Mouse (Mus musculus): Measurements from ENCODE around the gene BC025920.

BC025920 gene

GRCm38 (mm10) chr10:81570831-81571500 is 35.1 kb upstream of the BC025920 start:
- TF ChIP-seq CTCF (conservative IDR thresholded peaks at IDR 0.05; ENCODE audit: low read length) (no peak), POU5F1 (IDR thresholded peaks at IDR 0.05; ENCODE audit: borderline replicate concordance, low read length) (no peak)
- Histone ChIP-seq H3K4me3 (replicated peaks; ENCODE audit: low read length) (peak overlapping the region; percentile 81), H3K9me3 (ENCODE audit: low read length) (0 out of 2 replicates have a peak, but pooled peaks cover 3% of the 10 kb centered on the region), H3K36me3 (ENCODE audit: insufficient read depth, low read length) (peaks cover 18% of the 10 kb centered on the region), H3K4me1 (replicated peaks; ENCODE audit: low read depth, low read length) (peaks cover 80% of the 10 kb centered on the region), H3K27me3 (ENCODE audit: insufficient read depth, low read length) (peaks cover 76% of the 10 kb centered on the region)

DNA sequence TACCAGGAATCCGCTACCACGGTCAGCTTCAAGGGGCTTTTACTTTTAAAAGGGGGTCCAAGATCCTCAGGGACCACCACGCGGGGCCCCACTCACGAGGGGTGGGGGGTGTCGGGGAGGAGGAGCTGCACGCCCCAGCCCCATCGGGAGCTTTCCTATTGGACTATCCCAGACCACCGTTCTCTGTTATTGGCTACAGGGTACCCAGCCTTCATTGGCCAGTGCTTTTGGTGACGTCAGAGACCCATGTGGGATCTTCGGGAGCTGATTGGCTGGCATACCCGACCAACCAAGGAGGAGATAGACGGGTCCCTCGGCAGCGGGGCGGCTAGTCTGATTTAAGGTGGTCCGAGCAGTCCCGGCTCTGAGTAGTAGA is 34.6 kb upstream of the BC025920 start:
- Histone ChIP-seq H3K4me3 (replicated peaks; ENCODE audit: low read length) (peak overlapping the region; percentile 81), H3K27me3 (ENCODE audit: insufficient read depth, low read length) (peaks cover 82% of the 10 kb centered on the region), H3K36me3 (ENCODE audit: insufficient read depth, low read length) (peaks cover 13% of the 10 kb centered on the region), H3K9me3 (ENCODE audit: low read length) (0 out of 2 replicates have a peak, but pooled peaks cover 3% of the 10 kb centered on the region), H3K4me1 (replicated peaks; ENCODE audit: low read depth, low read length) (peaks cover 81% of the 10 kb centered on the region)
- no peak for TF ChIP-seq CTCF (conservative IDR thresholded peaks at IDR 0.05; ENCODE audit: low read length)
- TF ChIP-seq NANOG (IDR thresholded peaks at IDR 0.05; ENCODE audit: borderline replicate concordance, low read length) = no peak
- TF ChIP-seq POU5F1 (IDR thresholded peaks at IDR 0.05; ENCODE audit: borderline replicate concordance, low read length) = no peak

- no peak for TF ChIP-seq POU5F1 (IDR thresholded peaks at IDR 0.05; ENCODE audit: borderline replicate concordance, low read length)
- TF ChIP-seq NANOG (IDR thresholded peaks at IDR 0.05; ENCODE audit: borderline replicate concordance, low read length) = no peak
- no peak for TF ChIP-seq CTCF (conservative IDR thresholded peaks at IDR 0.05; ENCODE audit: low read length)
- Histone ChIP-seq H3K27me3 (ENCODE audit: insufficient read depth, low read length) (peaks cover 82% of the 10 kb centered on the region), H3K4me1 (replicated peaks; ENCODE audit: low read depth, low read length) (peaks cover 81% of the 10 kb centered on the region), H3K36me3 (ENCODE audit: insufficient read depth, low read length) (peaks cover 6% of the 10 kb centered on the region; the same call in 1 of the 2 replicates), H3K4me3 (replicated peaks; ENCODE audit: low read length) (peak overlapping the region; percentile 81), H3K9me3 (ENCODE audit: low read length) (0 out of 2 replicates have a peak, but pooled peaks cover 3% of the 10 kb centered on the region)
Observed at GRCm38 (mm10) chr10:81572133-81572671, 33.9 kb upstream of the BC025920 start.

DNA sequence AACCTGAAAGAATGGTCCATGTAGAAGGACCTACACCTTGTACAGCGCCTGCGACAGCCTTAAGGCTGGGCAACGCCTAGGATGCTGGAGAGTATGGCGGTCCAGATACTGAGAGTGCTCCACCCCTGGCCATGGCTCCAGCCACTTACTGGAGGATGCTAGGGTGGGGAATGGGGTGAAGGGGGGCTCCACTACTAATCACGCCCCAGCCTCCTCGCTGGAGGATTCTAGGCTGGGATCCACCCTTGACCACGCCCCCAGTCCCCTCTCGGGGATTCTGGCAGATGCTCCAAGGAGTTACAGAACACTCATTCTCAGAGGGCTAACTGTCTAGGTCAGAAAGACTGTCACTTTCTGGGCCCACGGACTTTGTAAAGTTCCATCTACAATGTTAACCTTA is 33.1 kb upstream of the BC025920 start:
- no peaks in the 10 kb centered on the region for H3K36me3 ChIP-seq (ENCODE audit: insufficient read depth, low read length)
- no peak for TF ChIP-seq CTCF (conservative IDR thresholded peaks at IDR 0.05; ENCODE audit: low read length)
- no peak for TF ChIP-seq POU5F1 (IDR thresholded peaks at IDR 0.05; ENCODE audit: borderline replicate concordance, low read length)
- TF ChIP-seq NANOG (IDR thresholded peaks at IDR 0.05; ENCODE audit: borderline replicate concordance, low read length) = no peak

DNA sequence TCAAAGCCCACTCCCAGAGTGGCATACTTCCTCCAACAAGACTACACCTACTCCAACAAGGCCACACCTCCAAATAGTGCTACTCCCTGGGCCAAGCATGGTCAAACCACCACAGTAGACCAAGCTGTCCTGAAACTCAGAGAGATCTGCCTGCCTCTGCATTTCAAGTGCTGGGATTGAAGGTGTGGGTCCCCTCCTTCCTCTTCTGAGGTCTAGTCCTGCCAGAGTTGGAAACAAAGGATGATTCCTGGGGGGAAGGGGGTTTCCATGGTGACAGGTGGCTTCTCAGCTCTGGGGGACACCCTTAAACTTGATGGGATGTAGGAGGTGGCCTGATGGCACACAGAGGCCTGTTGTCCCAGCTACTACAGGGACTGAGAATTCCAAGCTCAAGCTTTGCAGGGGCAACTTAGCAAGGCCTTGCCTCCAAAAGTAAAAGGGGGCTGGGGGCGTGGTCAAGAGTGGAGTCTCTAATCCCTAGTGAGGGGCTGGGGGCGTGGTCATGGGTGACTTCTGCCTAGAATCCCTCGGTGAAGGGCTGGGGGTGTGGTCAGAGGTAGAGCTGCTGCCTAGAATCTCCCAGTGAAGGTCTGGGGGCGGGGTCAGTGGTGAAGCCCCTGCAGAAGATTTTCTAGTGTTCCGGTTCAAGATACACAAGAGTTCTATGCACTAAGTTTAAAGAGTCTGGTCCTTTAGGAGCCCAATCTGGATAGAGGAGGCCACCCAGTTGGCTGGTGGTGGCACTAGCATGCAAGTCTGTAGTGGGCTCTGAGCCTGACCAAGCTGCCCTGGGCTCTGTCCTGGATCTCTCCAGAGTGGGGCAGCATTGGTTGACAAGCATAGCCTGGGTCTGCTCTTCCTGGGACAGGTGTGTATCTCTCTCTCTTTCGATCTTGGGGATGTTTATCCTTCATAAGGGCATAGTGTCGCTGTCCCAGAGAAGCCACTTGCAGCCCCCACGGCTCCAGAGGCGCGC is 31.7 kb upstream of the BC025920 start, which contains the start of gene Tle2:
Tle2 (plus strand) TSS at position 481 of the 976 bp plus-strand sequence.
- Histone ChIP-seq H3K27me3 (ENCODE audit: insufficient read depth, low read length) (peaks cover 85% of the 10 kb centered on the region), H3K4me1 (replicated peaks; ENCODE audit: low read depth, low read length) (peaks cover 63% of the 10 kb centered on the region), H3K36me3 (ENCODE audit: insufficient read depth, low read length) (no peaks in the 10 kb centered on the region), H3K4me3 (replicated peaks; ENCODE audit: low read length) (peak within 1 kb of the TSS; percentile 75), H3K9me3 (ENCODE audit: low read length) (0 out of 2 replicates have a peak, but pooled peaks cover 3% of the 10 kb centered on the region)
- TF ChIP-seq POU5F1 (IDR thresholded peaks at IDR 0.05; ENCODE audit: borderline replicate concordance, low read length) (no peak), NANOG (IDR thresholded peaks at IDR 0.05; ENCODE audit: borderline replicate concordance, low read length) (no peak), CTCF (conservative IDR thresholded peaks at IDR 0.05; ENCODE audit: low read length) (no peak)

More for the DNA sequence above, 33.1 kb upstream of the BC025920 start:
- peaks cover 76% of the 10 kb centered on the region for H3K4me1 ChIP-seq (replicated peaks; ENCODE audit: low read depth, low read length)
- H3K4me3 ChIP-seq (replicated peaks; ENCODE audit: low read length) = peak overlapping the region; percentile 81
- peaks cover 83% of the 10 kb centered on the region for H3K27me3 ChIP-seq (ENCODE audit: insufficient read depth, low read length)
- 0 out of 2 replicates have a peak, but pooled peaks cover 3% of the 10 kb centered on the region for H3K9me3 ChIP-seq (ENCODE audit: low read length)

GRCm38 (mm10) chr10:81575208-81575631 is 30.9 kb upstream of the BC025920 start:
- Histone ChIP-seq H3K36me3 (ENCODE audit: insufficient read depth, low read length) (no peaks in the 10 kb centered on the region), H3K27me3 (ENCODE audit: insufficient read depth, low read length) (peaks cover 85% of the 10 kb centered on the region), H3K9me3 (ENCODE audit: low read length) (0 out of 2 replicates have a peak, but pooled peaks cover 3% of the 10 kb centered on the region), H3K4me1 (replicated peaks; ENCODE audit: low read depth, low read length) (peaks cover 59% of the 10 kb centered on the region), H3K4me3 (replicated peaks; ENCODE audit: low read length) (peak overlapping the region; percentile 75)
- TF ChIP-seq NANOG (IDR thresholded peaks at IDR 0.05; ENCODE audit: borderline replicate concordance, low read length) = no peak
- no peak for TF ChIP-seq CTCF (conservative IDR thresholded peaks at IDR 0.05; ENCODE audit: low read length)
- no peak for TF ChIP-seq POU5F1 (IDR thresholded peaks at IDR 0.05; ENCODE audit: borderline replicate concordance, low read length)

- Histone ChIP-seq H3K9me3 (ENCODE audit: low read length) (0 out of 2 replicates have a peak, but pooled peaks cover 3% of the 10 kb centered on the region), H3K4me1 (replicated peaks; ENCODE audit: low read depth, low read length) (peaks cover 59% of the 10 kb centered on the region)
- TF ChIP-seq NANOG (IDR thresholded peaks at IDR 0.05; ENCODE audit: borderline replicate concordance, low read length) (no peak), POU5F1 (IDR thresholded peaks at IDR 0.05; ENCODE audit: borderline replicate concordance, low read length) (no peak), CTCF (conservative IDR thresholded peaks at IDR 0.05; ENCODE audit: low read length) (no peak)
Observed at GRCm38 (mm10) chr10:81575695-81576094, 30.4 kb upstream of the BC025920 start.

GRCm38 (mm10) chr10:81579967-81580366 is 26.1 kb upstream of the BC025920 start:
- H3K9me3 ChIP-seq (ENCODE audit: low read length) = no peaks in the 10 kb centered on the region
- H3K36me3 ChIP-seq (ENCODE audit: insufficient read depth, low read length) = no peaks in the 10 kb centered on the region
- H3K4me1 ChIP-seq (replicated peaks; ENCODE audit: low read depth, low read length) = peaks cover 42% of the 10 kb centered on the region
- peaks cover 92% of the 10 kb centered on the region for H3K27me3 ChIP-seq (ENCODE audit: insufficient read depth, low read length)
- TF ChIP-seq POU5F1 (IDR thresholded peaks at IDR 0.05; ENCODE audit: borderline replicate concordance, low read length) (no peak), NANOG (IDR thresholded peaks at IDR 0.05; ENCODE audit: borderline replicate concordance, low read length) (no peak), CTCF (conservative IDR thresholded peaks at IDR 0.05; ENCODE audit: low read length) (no peak)
- H3K4me3 ChIP-seq (replicated peaks; ENCODE audit: low read length) = peak overlapping the region; percentile 61

More at GRCm38 (mm10) chr10:81575695-81576094, 30.4 kb upstream of the BC025920 start:
- Histone ChIP-seq H3K27me3 (ENCODE audit: insufficient read depth, low read length) (peaks cover 89% of the 10 kb centered on the region), H3K4me3 (replicated peaks; ENCODE audit: low read length) (peak overlapping the region; percentile 75), H3K36me3 (ENCODE audit: insufficient read depth, low read length) (no peaks in the 10 kb centered on the region)
